Comparison of ENCODE assay signal across 14 mouse cellular contexts in the genomic region with DNA sequence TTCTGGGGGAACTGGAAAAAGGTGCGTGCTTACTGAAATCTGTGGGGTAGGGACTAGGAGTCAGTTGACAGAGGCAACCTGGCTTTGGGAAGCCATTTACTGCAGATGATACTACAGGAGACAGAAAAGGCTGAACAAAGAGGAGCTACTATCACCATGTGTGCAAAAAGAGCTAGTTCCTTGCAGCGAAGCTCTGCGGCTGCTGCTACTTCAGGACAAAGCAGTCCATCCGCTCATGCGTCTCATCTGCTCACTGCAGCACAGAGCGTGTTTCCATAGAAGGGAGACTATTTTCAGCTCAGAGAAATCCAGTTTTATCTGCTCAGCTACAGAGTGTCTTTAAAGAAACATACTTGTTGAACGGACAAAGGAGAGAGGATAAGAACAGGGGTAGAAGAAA.
DNase-seq lines count a peak whose midpoint lies in the region; ATAC-seq lines count a peak whose summit lies in the region.
"Had no signal": no experiment of that assay in that cellular context is flagged by ENCODE, and none has a peak within 500 bp of the region (broad histone marks: within the 10 kb centered on the region; RNA-seq: fewer than 3 reads in every experiment).

No protein-coding gene starts in this region.

- intact Hi-C loops in left cerebral cortex, postnatal 36 days (cut with DNase I): no loop called here

- no peaks in the 10 kb centered on the region for H3K27me3 ChIP-seq in heart, embryonic 16.5 days (ENCODE audit: control insufficient read depth, insufficient read depth, low read length)
- no peaks in the 10 kb centered on the region for H3K27me3 ChIP-seq in intestine, embryonic 16.5 days (replicated peaks; ENCODE audit: control insufficient read depth, insufficient read depth, low read length)
- no peaks in the 10 kb centered on the region for H3K27me3 ChIP-seq in liver, embryonic 12.5 days (replicated peaks)
- H3K27me3 ChIP-seq: limb, embryonic 12.5 days; stomach, embryonic 15.5 days had no signal

- no peak for DNase-seq in heart, adult 11 months
- DNase-seq in brain, adult 2 months (ENCODE audit: low read depth, low spot score): peak; percentile 65
- DNase-seq in left cerebral cortex, postnatal 36 days (ENCODE audit: low spot score in 2 of 2): peak; percentile 19 to 36
- DNase-seq: gastrocnemius, postnatal 10 days; lung, adult 2 months had no signal

- WGBS in heart, embryonic 16.5 days: 42% methylated on average over 7 of the region's 7 CpGs
- 86% methylated on average over 7 of the region's 7 CpGs for WGBS in intestine, embryonic 16.5 days
- WGBS in liver, embryonic 12.5 days (ENCODE audit: insufficient replicate concordance): 73% methylated on average over 7 of the region's 7 CpGs

- H3K4me2 ChIP-seq in heart, embryonic 16.5 days (ENCODE audit: low read depth, low read length): peak overlapping the region; percentile 59
- no peak overlapping the region for H3K4me2 ChIP-seq in intestine, embryonic 16.5 days (ENCODE audit: low read depth, low read length)
- no peak overlapping the region for H3K4me2 ChIP-seq in liver, embryonic 12.5 days
- H3K4me2 ChIP-seq: limb, embryonic 12.5 days; stomach, embryonic 15.5 days had no signal

- no peaks in the 10 kb centered on the region for H3K36me3 ChIP-seq in heart, embryonic 16.5 days (ENCODE audit: control insufficient read depth, insufficient read depth)
- no peaks in the 10 kb centered on the region for H3K36me3 ChIP-seq in intestine, embryonic 16.5 days (ENCODE audit: control insufficient read depth, insufficient read depth, low read length)
- no peaks in the 10 kb centered on the region for H3K36me3 ChIP-seq in liver, embryonic 12.5 days
- H3K36me3 ChIP-seq: limb, embryonic 12.5 days; stomach, embryonic 15.5 days had no signal

- H3K4me3 ChIP-seq in heart, embryonic 16.5 days (ENCODE audit: low read length): peak overlapping the region; percentile 27; the same call in 1 of the 2 replicates
- no peak overlapping the region for H3K4me3 ChIP-seq in intestine, embryonic 16.5 days (ENCODE audit: low read length)
- no peak overlapping the region for H3K4me3 ChIP-seq in liver, embryonic 12.5 days
- H3K4me3 ChIP-seq: erythroblast, embryonic 14.5 days; limb, embryonic 12.5 days; stomach, embryonic 15.5 days had no signal

- no peak overlapping the region for H3K27ac ChIP-seq in heart, embryonic 16.5 days (ENCODE audit: low read length)
- H3K27ac ChIP-seq in intestine, embryonic 16.5 days (ENCODE audit: low read length): no peak overlapping the region
- no peak overlapping the region for H3K27ac ChIP-seq in liver, embryonic 12.5 days
- H3K27ac ChIP-seq: kidney, postnatal 0 days; limb, embryonic 12.5 days; stomach, embryonic 15.5 days had no signal

- H3K4me1 ChIP-seq in heart, embryonic 16.5 days (ENCODE audit: control insufficient read depth, insufficient read depth, low read length): peaks cover 3% of the 10 kb centered on the region; the same call in 1 of the 2 replicates
- H3K4me1 ChIP-seq in intestine, embryonic 16.5 days (ENCODE audit: control insufficient read depth, insufficient read depth, low read length): no peaks in the 10 kb centered on the region
- H3K4me1 ChIP-seq in liver, embryonic 12.5 days: no peaks in the 10 kb centered on the region
- H3K4me1 ChIP-seq: stomach, embryonic 15.5 days had no signal

- ATAC-seq in heart, embryonic 16.5 days (replicated peaks; ENCODE audit: extremely low read depth, insufficient read depth, low FRiP score): no peak
- ATAC-seq in frontal cortex, adult (ENCODE audit: low TSS enrichment): peak; percentile 98
- ATAC-seq in intestine, embryonic 16.5 days: no peak
- ATAC-seq in liver, embryonic 12.5 days: no peak
- ATAC-seq: Patski had no signal

- H3K9ac ChIP-seq in heart, embryonic 16.5 days (ENCODE audit: low read length): peak overlapping the region; percentile 34; the same call in 1 of the 2 replicates
- H3K9ac ChIP-seq in intestine, embryonic 16.5 days (ENCODE audit: low read depth, low read length): no peak overlapping the region
- no peak overlapping the region for H3K9ac ChIP-seq in liver, embryonic 12.5 days
- H3K9ac ChIP-seq: limb, embryonic 12.5 days; stomach, embryonic 15.5 days had no signal

- no peaks in the 10 kb centered on the region for H3K9me3 ChIP-seq in heart, embryonic 16.5 days (replicated peaks; ENCODE audit: control insufficient read depth, low read length)
- H3K9me3 ChIP-seq in intestine, embryonic 16.5 days (ENCODE audit: control insufficient read depth, low read length): no peaks in the 10 kb centered on the region
- H3K9me3 ChIP-seq in liver, embryonic 12.5 days (replicated peaks): no peaks in the 10 kb centered on the region
- H3K9me3 ChIP-seq: limb, embryonic 12.5 days; stomach, embryonic 15.5 days had no signal
